Mouse (Mus musculus) cerebellum, adult 8-10 months (tissue): Measurements from ENCODE around the gene Ap1s1.

Experiments used
- DNase-seq: peaks from one replicate; pipeline ENCODE4 v3.0.0; 2022

The Ap1s1 gene

GRCm38 (mm10) chr5:137062601-137063000, 16.7 kb upstream of the Ap1s1 start:
- no peak for DNase-seq

GRCm38 (mm10) chr5:137061809-137062481, 16.0 kb upstream of the Ap1s1 start:
- peak; percentile 49 for DNase-seq

- no peak for DNase-seq
These were observed 8.9 kb upstream of the Ap1s1 start for GRCm38 (mm10) chr5:137054873-137055272.

- no peak for DNase-seq
These were observed 8.4 kb upstream of the Ap1s1 start for GRCm38 (mm10) chr5:137054299-137054698.

GRCm38 (mm10) chr5:137051914-137052505, 6.1 kb upstream of the Ap1s1 start:
- DNase-seq, result no peak

- DNase-seq, result no peak
These were observed 5.2 kb upstream of the Ap1s1 start for GRCm38 (mm10) chr5:137051125-137051524.

- DNase-seq, result no peak
These were observed 1.1 kb upstream of the Ap1s1 start for GRCm38 (mm10) chr5:137046991-137047390.

- DNase-seq, result no peak
These were observed 386 bp upstream of the Ap1s1 start for GRCm38 (mm10) chr5:137046324-137046718.

- no peak for DNase-seq
These were observed 1.9 kb downstream of the Ap1s1 start for GRCm38 (mm10) chr5:137043997-137044396.

GRCm38 (mm10) chr5:137041442-137041841, 4.5 kb downstream of the Ap1s1 start:
- DNase-seq, result no peak

GRCm38 (mm10) chr5:137039453-137039852, 6.5 kb downstream of the Ap1s1 start:
- DNase-seq, result no peak

- no peak for DNase-seq
These were observed 9.7 kb downstream of the Ap1s1 start for GRCm38 (mm10) chr5:137036211-137036610.

- DNase-seq, result peak; percentile 72
These were observed 13.3 kb downstream of the Ap1s1 start for GRCm38 (mm10) chr5:137032641-137033074.

GRCm38 (mm10) chr5:137032033-137032421, 13.9 kb downstream of the Ap1s1 start:
- peak; percentile 37 for DNase-seq

GRCm38 (mm10) chr5:137031076-137032032, 14.6 kb downstream of the Ap1s1 start:
- peak; percentile 36 for DNase-seq

GRCm38 (mm10) chr5:137030416-137030810, 15.5 kb downstream of the Ap1s1 start:
- no peak for DNase-seq

- DNase-seq, result peak; percentile 94
These were observed 16.1 kb downstream of the Ap1s1 start for GRCm38 (mm10) chr5:137029643-137030415.

GRCm38 (mm10) chr5:137029273-137029585, 16.7 kb downstream of the Ap1s1 start:
- no peak for DNase-seq

- DNase-seq, result no peak
These were observed 17.2 kb downstream of the Ap1s1 start for GRCm38 (mm10) chr5:137028561-137029272.

- DNase-seq, result no peak
These were observed 19.8 kb downstream of the Ap1s1 start, which contains the start of gene Vgf for GRCm38 (mm10) chr5:137026092-137026491. Gene Vgf, plus strand, starts transcription at chr5:137026392.

- DNase-seq, result peak; percentile 78
These were observed 20.8 kb downstream of the Ap1s1 start for GRCm38 (mm10) chr5:137025132-137025531.

- DNase-seq, result no peak
These were observed 21.6 kb downstream of the Ap1s1 start for GRCm38 (mm10) chr5:137024318-137024717.
